Mouse (Mus musculus): Measurements from ENCODE around the gene Ash1l.

- peak; percentile 68 for TF ChIP-seq POLR2A (IDR thresholded peaks at IDR 0.05; ENCODE audit: borderline replicate concordance, control insufficient read depth, low read depth, low read length)
- TF ChIP-seq CTCF (IDR thresholded peaks at IDR 0.05; ENCODE audit: control insufficient read depth, insufficient read depth, low read length), result no peak
These were observed 139.6 kb downstream of the Ash1l start for GRCm38 (mm10) chr3:89089882-89090591.
